Mouse (Mus musculus) ES-Bruce4 (cell line): ENCODE results near the gene Xpo4. TPM values are rescaled to one million over a fixed set of nuclear protein-coding genes. Genes with fewer than 3 reads are reported as not detected.

Experiments
- H3K27ac ChIP-seq: 2 replicates; pipeline ENCODE4 v1.5.1; 2012; ENCODE audit warnings: low read length, inconsistent platforms; ENCODE audit not compliant: insufficient read depth
- H3K27me3 ChIP-seq: 2 replicates; pipeline ENCODE4 v1.6.1; 2012; ENCODE audit warnings: mild to moderate bottlenecking, low read length, inconsistent platforms; ENCODE audit not compliant: control insufficient read depth, poor library complexity, insufficient read depth, severe bottlenecking
- H3K36me3 ChIP-seq: 2 replicates; pipeline ENCODE4 v1.6.1; 2012; ENCODE audit warnings: inconsistent platforms, mild to moderate bottlenecking, low read length, moderate library complexity; ENCODE audit not compliant: control insufficient read depth, poor library complexity, insufficient read depth, severe bottlenecking
- H3K4me1 ChIP-seq: one replicate; pipeline ENCODE4 v1.8.1; 2011; ENCODE audit warnings: low read length; ENCODE audit not compliant: control insufficient read depth, insufficient read depth
- H3K4me3 ChIP-seq: 2 replicates; pipeline ENCODE4 v1.5.1; 2011; ENCODE audit warnings: low read depth, mild to moderate bottlenecking, low read length
- H3K9ac ChIP-seq: 2 replicates; pipeline ENCODE4 v1.6.1; 2012; ENCODE audit warnings: low read depth, mild to moderate bottlenecking, inconsistent platforms; ENCODE audit not compliant: poor library complexity, severe bottlenecking
- H3K9me3 ChIP-seq: replicated peaks from 2 replicates; pipeline ENCODE4 v1.6.1; 2012; ENCODE audit warnings: mild to moderate bottlenecking, low read length, inconsistent platforms; ENCODE audit not compliant: control insufficient read depth, poor library complexity, insufficient read depth, severe bottlenecking
- CTCF ChIP-seq: IDR thresholded peaks from one replicate; pipeline ENCODE4 v1.8.1; 2011; ENCODE audit warnings: low read depth, low read length
- EP300 ChIP-seq: IDR thresholded peaks from 2 replicates; pipeline ENCODE4 v1.6.1; 2011; ENCODE audit warnings: low read depth, low read length; ENCODE audit not compliant: insufficient read depth
- POLR2A ChIP-seq: IDR thresholded peaks from one replicate; pipeline ENCODE4 v1.8.1; 2011; ENCODE audit warnings: low read length; ENCODE audit not compliant: insufficient read depth
- polyA plus RNA-seq: library from polyadenylated mRNA; stranded (reverse); fragments of >200 nt; gene quantifications from 2 replicates; pipeline ENCODE4 v1.2.4, GENCODE M21; 2011; ENCODE audit warnings: low read depth; ENCODE audit not compliant: missing spikeins, insufficient read depth, insufficient read length

Xpo4 gene
- polyA plus RNA-seq, 1 experiment = 64.1 TPM

- peaks cover 11% of the 10 kb centered on the region for H3K36me3 ChIP-seq
- no peak overlapping the region for H3K27ac ChIP-seq
- no peak overlapping the region for H3K9ac ChIP-seq
- H3K4me1 ChIP-seq = no peaks in the 10 kb centered on the region
- no peaks in the 10 kb centered on the region for H3K9me3 ChIP-seq
- no peak overlapping the region for H3K4me3 ChIP-seq
- H3K27me3 ChIP-seq = no peaks in the 10 kb centered on the region
- no peak for TF ChIP-seq CTCF
Measured at GRCm38 (mm10) chr14:57609816-57610329, 55.4 kb downstream of the Xpo4 start.

- no peak overlapping the region for H3K9ac ChIP-seq
- H3K36me3 ChIP-seq = peaks cover 20% of the 10 kb centered on the region
- H3K27me3 ChIP-seq = no peaks in the 10 kb centered on the region
- TF ChIP-seq POLR2A (no peak), CTCF (no peak), EP300 (no peak)
- H3K4me1 ChIP-seq = no peaks in the 10 kb centered on the region
- no peak overlapping the region for H3K27ac ChIP-seq
- H3K4me3 ChIP-seq = no peak overlapping the region
- H3K9me3 ChIP-seq = no peaks in the 10 kb centered on the region
Measured at GRCm38 (mm10) chr14:57607500-57607899, 57.7 kb downstream of the Xpo4 start.

- Histone ChIP-seq H3K27me3 (no peaks in the 10 kb centered on the region), H3K4me1 (no peaks in the 10 kb centered on the region), H3K36me3 (peaks cover 27% of the 10 kb centered on the region), H3K9ac (no peak overlapping the region), H3K9me3 (no peaks in the 10 kb centered on the region), H3K27ac (no peak overlapping the region), H3K4me3 (no peak overlapping the region)
- TF ChIP-seq CTCF = no peak
- TF ChIP-seq POLR2A = no peak
- TF ChIP-seq EP300 = no peak
Measured at GRCm38 (mm10) chr14:57606663-57607365, 58.4 kb downstream of the Xpo4 start.

GRCm38 (mm10) chr14:57593279-57593678, 72.0 kb downstream of the Xpo4 start:
- Histone ChIP-seq H3K27me3 (no peaks in the 10 kb centered on the region), H3K27ac (no peak overlapping the region), H3K9me3 (no peaks in the 10 kb centered on the region), H3K4me3 (no peak overlapping the region), H3K4me1 (no peaks in the 10 kb centered on the region), H3K9ac (no peak overlapping the region), H3K36me3 (peaks cover 68% of the 10 kb centered on the region)
- TF ChIP-seq POLR2A (no peak), CTCF (no peak), EP300 (no peak)

GRCm38 (mm10) chr14:57591830-57592229, 73.4 kb downstream of the Xpo4 start:
- H3K27ac ChIP-seq = no peak overlapping the region
- no peak overlapping the region for H3K9ac ChIP-seq
- no peak overlapping the region for H3K4me3 ChIP-seq
- H3K27me3 ChIP-seq = no peaks in the 10 kb centered on the region
- H3K4me1 ChIP-seq = no peaks in the 10 kb centered on the region
- TF ChIP-seq EP300 (no peak), CTCF (no peak), POLR2A (no peak)
- no peaks in the 10 kb centered on the region for H3K9me3 ChIP-seq
- peaks cover 66% of the 10 kb centered on the region for H3K36me3 ChIP-seq

GRCm38 (mm10) chr14:57576364-57577060, 88.7 kb downstream of the Xpo4 start:
- Histone ChIP-seq H3K27me3 (no peaks in the 10 kb centered on the region), H3K9ac (no peak overlapping the region), H3K4me3 (no peak overlapping the region), H3K27ac (no peak overlapping the region), H3K4me1 (no peaks in the 10 kb centered on the region), H3K36me3 (peaks cover 7% of the 10 kb centered on the region), H3K9me3 (no peaks in the 10 kb centered on the region)
- TF ChIP-seq EP300 (no peak), CTCF (no peak), POLR2A (no peak)
